Mouse (Mus musculus): ENCODE results near the gene Tcl1b3. TPM values are rescaled to one million over a fixed set of nuclear protein-coding genes. Genes with fewer than 3 reads are reported as not detected.
"Not testable (repeated sequence)": the region's sequence is repeated elsewhere in the genome, so short reads cannot be mapped to it uniquely, and the experiment has no call there.

The Tcl1b3 gene
- polyA plus RNA-seq, 1 experiment from 2014 or later = not detected

GRCm38 (mm10) chr12:105188980-105189379 lies 1.9 kb upstream of the Tcl1b3 start:
- not testable (repeated sequence) for H3K4me2 ChIP-seq (replicated peaks); ATAC-seq (ENCODE audit: insufficient number of reproducible peaks, insufficient read depth, low FRiP score, low TSS enrichment); H3K27ac ChIP-seq; H3K9ac ChIP-seq; H3K9me3 ChIP-seq; H3K4me1 ChIP-seq; H3K4me3 ChIP-seq; H3K36me3 ChIP-seq; H3K27me3 ChIP-seq
- 40% methylated on average over 2 of the region's 2 CpGs for WGBS

- H3K9ac ChIP-seq; H3K4me2 ChIP-seq (replicated peaks); H3K27me3 ChIP-seq; H3K27ac ChIP-seq; H3K36me3 ChIP-seq; H3K4me1 ChIP-seq; H3K9me3 ChIP-seq; ATAC-seq (ENCODE audit: insufficient number of reproducible peaks, insufficient read depth, low FRiP score, low TSS enrichment); H3K4me3 ChIP-seq: not testable (repeated sequence)
- WGBS = 38% methylated on average over 7 of the region's 7 CpGs
Measured at GRCm38 (mm10) chr12:105199684-105200497, 9.0 kb downstream of the Tcl1b3 start.

- 63% methylated on average over 1 of the region's 1 CpGs for WGBS
- not testable (repeated sequence) for H3K36me3 ChIP-seq; H3K9ac ChIP-seq; H3K4me1 ChIP-seq; H3K27ac ChIP-seq; ATAC-seq (ENCODE audit: insufficient number of reproducible peaks, insufficient read depth, low FRiP score, low TSS enrichment); H3K4me3 ChIP-seq; H3K27me3 ChIP-seq; H3K4me2 ChIP-seq (replicated peaks); H3K9me3 ChIP-seq
Measured at GRCm38 (mm10) chr12:105201657-105202056, 10.8 kb downstream of the Tcl1b3 start, which contains the start of gene Tcl1b4. Gene Tcl1b4 (plus strand): TSS chr12:105201957.

GRCm38 (mm10) chr12:105207071-105207470 lies 16.2 kb downstream of the Tcl1b3 start:
- no peak overlapping the region for H3K4me2 ChIP-seq (replicated peaks)

GRCm38 (mm10) chr12:105208441-105208840 lies 17.6 kb downstream of the Tcl1b3 start:
- H3K4me2 ChIP-seq (replicated peaks) = no peak overlapping the region
- no peaks in the 10 kb centered on the region for H3K9me3 ChIP-seq
- no peaks in the 10 kb centered on the region for H3K36me3 ChIP-seq
- no peak for ATAC-seq (ENCODE audit: insufficient number of reproducible peaks, insufficient read depth, low FRiP score, low TSS enrichment)
- H3K27me3 ChIP-seq = no peaks in the 10 kb centered on the region
- no peak overlapping the region for H3K4me3 ChIP-seq
- H3K27ac ChIP-seq = no peak overlapping the region
- H3K4me1 ChIP-seq = no peaks in the 10 kb centered on the region
- H3K9ac ChIP-seq = no peak overlapping the region
- WGBS = 90% methylated on average over 1 of the region's 1 CpGs

More at GRCm38 (mm10) chr12:105207071-105207470, 16.2 kb downstream of the Tcl1b3 start:
- H3K9me3 ChIP-seq = no peaks in the 10 kb centered on the region
- H3K36me3 ChIP-seq = no peaks in the 10 kb centered on the region
- H3K27ac ChIP-seq = no peak overlapping the region
- no peaks in the 10 kb centered on the region for H3K4me1 ChIP-seq
- no peak overlapping the region for H3K9ac ChIP-seq
- no peak overlapping the region for H3K4me3 ChIP-seq
- ATAC-seq (ENCODE audit: insufficient number of reproducible peaks, insufficient read depth, low FRiP score, low TSS enrichment) = no peak
- no peaks in the 10 kb centered on the region for H3K27me3 ChIP-seq
- WGBS = 64% methylated on average over 1 of the region's 1 CpGs

GRCm38 (mm10) chr12:105209231-105209630 lies 18.4 kb downstream of the Tcl1b3 start:
- Histone ChIP-seq H3K9ac (no peak overlapping the region), H3K36me3 (no peaks in the 10 kb centered on the region), H3K4me3 (no peak overlapping the region), H3K27me3 (no peaks in the 10 kb centered on the region), H3K27ac (no peak overlapping the region), H3K9me3 (no peaks in the 10 kb centered on the region), H3K4me1 (no peaks in the 10 kb centered on the region), H3K4me2 (replicated peaks) (no peak overlapping the region)
- no peak for ATAC-seq (ENCODE audit: insufficient number of reproducible peaks, insufficient read depth, low FRiP score, low TSS enrichment)
- 93% methylated on average over 7 of the region's 7 CpGs for WGBS

- Histone ChIP-seq H3K4me1 (no peaks in the 10 kb centered on the region), H3K4me2 (replicated peaks) (no peak overlapping the region), H3K4me3 (no peak overlapping the region), H3K9me3 (no peaks in the 10 kb centered on the region), H3K9ac (no peak overlapping the region), H3K27me3 (no peaks in the 10 kb centered on the region), H3K36me3 (no peaks in the 10 kb centered on the region), H3K27ac (no peak overlapping the region)
- ATAC-seq (ENCODE audit: insufficient number of reproducible peaks, insufficient read depth, low FRiP score, low TSS enrichment) = no peak
- 84% methylated on average over 7 of the region's 7 CpGs for whole genome bisulfite sequencing
Measured at GRCm38 (mm10) chr12:105217101-105217760, 26.4 kb downstream of the Tcl1b3 start.

- Histone ChIP-seq H3K9ac (no peak within 1 kb of the TSS), H3K4me1 (no peaks in the 10 kb centered on the region), H3K9me3 (no peaks in the 10 kb centered on the region), H3K27me3 (no peaks in the 10 kb centered on the region), H3K4me2 (replicated peaks) (no peak within 1 kb of the TSS), H3K27ac (no peak within 1 kb of the TSS), H3K36me3 (no peaks in the 10 kb centered on the region), H3K4me3 (no peak within 1 kb of the TSS)
- ATAC-seq (ENCODE audit: insufficient number of reproducible peaks, insufficient read depth, low FRiP score, low TSS enrichment) = no peak
- WGBS = 87% methylated on average over 22 of the region's 22 CpGs
Measured at GRCm38 (mm10) chr12:105222601-105223319, 31.9 kb downstream of the Tcl1b3 start, which contains the start of gene Tcl1. Gene Tcl1 (minus strand): TSS chr12:105222793.

- ATAC-seq (ENCODE audit: insufficient number of reproducible peaks, insufficient read depth, low FRiP score, low TSS enrichment) = no peak
- no peaks in the 10 kb centered on the region for H3K36me3 ChIP-seq
- H3K27ac ChIP-seq = no peak overlapping the region
- H3K4me2 ChIP-seq (replicated peaks) = no peak overlapping the region
- no peak overlapping the region for H3K9ac ChIP-seq
- H3K9me3 ChIP-seq = no peaks in the 10 kb centered on the region
- WGBS = 49% methylated on average over 16 of the region's 16 CpGs
- H3K4me1 ChIP-seq = no peaks in the 10 kb centered on the region
- H3K27me3 ChIP-seq = no peaks in the 10 kb centered on the region
- H3K4me3 ChIP-seq = no peak overlapping the region
Measured at GRCm38 (mm10) chr12:105224621-105225320, 33.9 kb downstream of the Tcl1b3 start.

- H3K4me3 ChIP-seq = no peak overlapping the region
- no peaks in the 10 kb centered on the region for H3K36me3 ChIP-seq
- no peak overlapping the region for H3K9ac ChIP-seq
- H3K4me2 ChIP-seq (replicated peaks) = no peak overlapping the region
- H3K27ac ChIP-seq = no peak overlapping the region
- WGBS = 61% methylated on average over 11 of the region's 11 CpGs
- H3K27me3 ChIP-seq = no peaks in the 10 kb centered on the region
- no peak for ATAC-seq (ENCODE audit: insufficient number of reproducible peaks, insufficient read depth, low FRiP score, low TSS enrichment)
- no peaks in the 10 kb centered on the region for H3K9me3 ChIP-seq
- no peaks in the 10 kb centered on the region for H3K4me1 ChIP-seq
Measured at GRCm38 (mm10) chr12:105234362-105234761, 43.5 kb downstream of the Tcl1b3 start.

GRCm38 (mm10) chr12:105235091-105235490 lies 44.2 kb downstream of the Tcl1b3 start:
- Histone ChIP-seq H3K36me3 (no peaks in the 10 kb centered on the region), H3K4me1 (no peaks in the 10 kb centered on the region), H3K27ac (no peak overlapping the region), H3K9me3 (no peaks in the 10 kb centered on the region), H3K9ac (no peak overlapping the region), H3K4me2 (replicated peaks) (no peak overlapping the region), H3K4me3 (no peak overlapping the region), H3K27me3 (no peaks in the 10 kb centered on the region)
- WGBS = 74% methylated on average over 3 of the region's 3 CpGs
- ATAC-seq (ENCODE audit: insufficient number of reproducible peaks, insufficient read depth, low FRiP score, low TSS enrichment) = no peak

All from embryonic facial prominence, embryonic 12.5 days (tissue).